Mouse (Mus musculus) midbrain, embryonic 12.5 days (tissue): ENCODE measurements around the gene Cgnl1. TPM values are rescaled to one million over a fixed set of nuclear protein-coding genes. Genes with fewer than 3 reads are reported as not detected.

Source experiments
- ATAC-seq: fragments of 200-750 bp; cut with Nextera tagmentation; 2 replicates; pipeline ENCODE4 v1.8.0; 2017; ENCODE audit warnings: low read depth, moderate TSS enrichment, moderate library complexity; ENCODE audit not compliant: low FRiP score
- H3K27ac ChIP-seq: fragments of 300-500 bp; sonication (generic); replicated peaks from 2 replicates; pipeline ENCODE4 v1.5.1; 2016; ENCODE audit warnings: mild to moderate bottlenecking
- H3K27me3 ChIP-seq: fragments of 300-500 bp; sonication (generic); 2 replicates; pipeline ENCODE4 v1.6.1; 2016; ENCODE audit warnings: mild to moderate bottlenecking
- H3K36me3 ChIP-seq: fragments of 300-500 bp; sonication (generic); 2 replicates; pipeline ENCODE4 v1.6.1; 2016
- H3K4me1 ChIP-seq: fragments of 300-500 bp; sonication (generic); 2 replicates; pipeline ENCODE4 v1.6.1; 2016
- H3K4me2 ChIP-seq: fragments of 300-500 bp; sonication (generic); replicated peaks from 2 replicates; pipeline ENCODE4 v1.6.1; 2016; ENCODE audit warnings: mild to moderate bottlenecking, moderate library complexity
- H3K4me3 ChIP-seq: fragments of 300-500 bp; sonication (generic); 2 replicates; pipeline ENCODE4 v1.5.1; 2016; ENCODE audit warnings: mild to moderate bottlenecking
- H3K9ac ChIP-seq: fragments of 300-500 bp; sonication (generic); replicated peaks from 2 replicates; pipeline ENCODE4 v1.6.1; 2016; ENCODE audit warnings: mild to moderate bottlenecking, moderate library complexity
- H3K9me3 ChIP-seq: fragments of 300-500 bp; sonication (generic); 2 replicates; pipeline ENCODE4 v1.6.1; 2016; ENCODE audit warnings: mild to moderate bottlenecking
- WGBS: fragments of 180-500 bp; shearing (Covaris S2); methylation state at CpG from one replicate; pipeline ENCODE4 v1.1.7; 2016; 5-methylcytosine and 5-hydroxymethylcytosine counted together
- polyA plus RNA-seq: library from polyadenylated mRNA; unstranded; fragments of >200 nt; fragmentation: Nextera tagmentation; extraction: Ambion mirVana; gene quantifications from 2 replicates; pipeline ENCODE4 v1.2.1, GENCODE M21; 2016

The Cgnl1 gene
- polyA plus RNA-seq, 1 experiment from 2014 or later = 7.0 TPM

- no peak overlapping the region for H3K9ac ChIP-seq
- WGBS = 89% methylated on average over 10 of the region's 10 CpGs
- no peaks in the 10 kb centered on the region for H3K36me3 ChIP-seq
- H3K4me1 ChIP-seq = no peaks in the 10 kb centered on the region
- H3K27me3 ChIP-seq = no peaks in the 10 kb centered on the region
- H3K4me3 ChIP-seq = no peak overlapping the region
- H3K9me3 ChIP-seq = no peaks in the 10 kb centered on the region
- ATAC-seq = no peak
- no peak overlapping the region for H3K4me2 ChIP-seq
- no peak overlapping the region for H3K27ac ChIP-seq
These were observed 60.6 kb downstream of the Cgnl1 start for GRCm38 (mm10) chr9:71710776-71711175.

DNA sequence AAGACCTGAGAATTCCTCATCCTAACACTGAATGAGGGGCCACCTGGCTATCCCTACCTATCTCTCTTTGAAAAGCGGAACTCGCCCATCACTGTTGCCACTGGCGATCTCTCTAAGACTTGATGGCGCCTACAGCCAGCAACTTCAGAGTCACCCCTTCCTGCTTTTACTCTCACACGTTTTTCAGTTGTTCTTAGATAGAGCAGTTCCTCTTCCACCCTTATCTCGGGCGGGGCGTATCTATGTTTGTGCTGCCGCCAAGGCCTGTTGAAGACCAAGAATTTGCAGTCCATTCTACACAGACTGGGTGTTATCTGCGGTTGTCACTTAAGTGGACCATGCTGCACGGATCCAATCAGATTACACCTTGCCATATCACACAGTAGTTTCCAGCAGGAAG is 62.2 kb downstream of the Cgnl1 start:
- Histone ChIP-seq H3K36me3 (no peaks in the 10 kb centered on the region), H3K4me3 (no peak overlapping the region), H3K9me3 (no peaks in the 10 kb centered on the region), H3K27me3 (no peaks in the 10 kb centered on the region), H3K4me2 (no peak overlapping the region), H3K9ac (no peak overlapping the region), H3K27ac (no peak overlapping the region), H3K4me1 (no peaks in the 10 kb centered on the region)
- WGBS = 86% methylated on average over 11 of the region's 11 CpGs
- no peak for ATAC-seq

DNA sequence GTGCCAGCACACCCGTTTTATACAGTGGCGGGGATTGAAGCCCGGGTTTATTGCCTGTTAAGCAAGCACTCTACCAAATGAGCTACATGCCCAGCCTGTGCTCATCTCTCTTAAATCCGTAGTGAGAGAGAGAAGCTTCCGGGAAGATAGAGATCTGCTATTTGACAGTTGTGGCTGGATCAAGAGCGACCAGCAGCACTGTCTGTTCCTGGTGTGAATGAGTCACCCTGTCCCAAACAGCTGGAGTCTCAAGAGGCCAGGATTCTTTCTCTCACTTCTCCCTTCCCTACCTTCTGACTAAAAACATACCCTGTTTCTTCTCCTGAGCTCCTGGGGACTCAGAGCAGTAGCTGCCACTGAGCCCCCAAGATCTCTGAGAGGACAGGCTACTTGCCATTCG is 63.4 kb downstream of the Cgnl1 start:
- Histone ChIP-seq H3K4me1 (no peaks in the 10 kb centered on the region), H3K9ac (no peak overlapping the region), H3K27me3 (no peaks in the 10 kb centered on the region), H3K4me3 (no peak overlapping the region), H3K9me3 (no peaks in the 10 kb centered on the region), H3K4me2 (no peak overlapping the region), H3K36me3 (no peaks in the 10 kb centered on the region), H3K27ac (no peak overlapping the region)
- ATAC-seq = no peak
- 85% methylated on average over 7 of the region's 7 CpGs for WGBS

DNA sequence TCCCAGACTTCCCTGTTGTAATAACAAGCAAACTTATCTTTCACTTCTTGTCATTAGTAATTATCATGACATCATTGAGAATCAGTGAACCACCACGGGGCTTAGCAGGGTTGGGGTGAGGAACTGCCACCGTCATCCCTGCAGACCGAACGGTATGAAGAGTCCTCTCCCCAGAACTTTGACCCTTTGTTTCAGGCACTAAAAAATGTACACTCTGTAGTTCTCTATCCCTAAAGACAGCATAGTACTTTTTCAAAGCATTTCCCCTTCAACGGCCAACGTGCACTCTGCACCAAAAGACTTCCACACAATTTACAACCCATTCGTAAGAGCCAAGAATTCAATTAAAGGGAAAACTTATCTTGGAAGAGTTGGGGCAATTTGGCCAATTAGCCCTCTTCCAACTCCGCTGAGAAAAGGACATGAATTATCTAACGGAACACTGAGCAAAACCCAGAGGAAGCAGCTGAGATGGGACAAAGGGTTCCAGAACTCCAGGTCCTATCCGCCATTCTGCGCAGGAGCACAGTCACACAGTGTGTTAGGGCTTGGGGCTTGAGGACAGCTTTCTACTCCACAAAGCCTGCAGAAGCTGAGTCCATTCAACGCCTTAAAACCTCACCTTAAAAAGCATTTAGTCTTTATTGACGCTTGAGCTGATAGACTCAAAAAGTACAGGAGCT is 66.9 kb downstream of the Cgnl1 start:
- Histone ChIP-seq H3K27ac (no peak overlapping the region), H3K9ac (no peak overlapping the region), H3K27me3 (no peaks in the 10 kb centered on the region), H3K4me2 (no peak overlapping the region), H3K4me1 (no peaks in the 10 kb centered on the region), H3K9me3 (no peaks in the 10 kb centered on the region), H3K4me3 (no peak overlapping the region), H3K36me3 (no peaks in the 10 kb centered on the region)
- ATAC-seq = no peak
- WGBS = 87% methylated on average over 13 of the region's 13 CpGs

DNA sequence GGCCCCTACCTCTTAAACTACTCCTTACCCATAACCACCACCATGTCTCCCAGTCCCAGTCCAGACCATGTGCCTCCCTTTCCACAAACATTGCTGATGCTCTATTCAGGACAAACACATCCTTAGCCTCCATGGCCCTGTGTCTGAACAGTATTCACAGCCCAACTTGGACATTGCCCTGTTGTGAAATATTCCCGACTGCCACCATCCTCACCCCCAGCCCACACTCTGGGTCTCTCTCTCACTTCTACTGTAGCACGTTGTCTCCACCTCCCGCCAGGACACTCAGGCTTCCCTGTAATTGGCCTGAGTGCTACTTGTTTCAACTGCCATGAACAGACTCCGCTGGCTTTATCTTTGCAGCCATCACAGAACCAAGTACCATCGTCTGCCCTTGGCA is 72.3 kb downstream of the Cgnl1 start:
- Histone ChIP-seq H3K27me3 (no peaks in the 10 kb centered on the region), H3K9ac (no peak overlapping the region), H3K27ac (no peak overlapping the region), H3K4me3 (no peak overlapping the region), H3K9me3 (no peaks in the 10 kb centered on the region), H3K4me1 (no peaks in the 10 kb centered on the region), H3K4me2 (no peak overlapping the region), H3K36me3 (no peaks in the 10 kb centered on the region)
- ATAC-seq = no peak
- 94% methylated on average over 5 of the region's 5 CpGs for WGBS

DNA sequence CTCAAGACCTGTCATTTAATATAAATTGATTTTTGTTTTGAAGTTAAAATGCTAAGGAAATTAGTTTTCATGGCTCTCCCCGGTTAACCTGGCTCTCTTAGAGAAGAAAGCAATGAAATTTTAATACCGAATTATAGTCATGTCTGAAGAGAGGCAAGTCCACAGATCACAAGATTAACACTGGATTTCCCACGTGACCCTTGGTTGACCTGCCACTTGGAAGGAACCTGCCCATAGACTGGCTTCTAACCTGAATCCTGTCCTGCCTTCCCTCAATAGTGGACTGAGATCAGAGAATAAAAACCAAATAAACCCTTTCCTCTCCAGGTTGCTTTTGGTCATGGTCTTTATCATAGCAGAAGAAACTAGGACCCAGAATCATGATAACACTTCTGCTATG is 73.3 kb downstream of the Cgnl1 start:
- no peak overlapping the region for H3K4me2 ChIP-seq
- WGBS = 84% methylated on average over 3 of the region's 3 CpGs
- H3K4me3 ChIP-seq = no peak overlapping the region
- H3K4me1 ChIP-seq = no peaks in the 10 kb centered on the region
- H3K27ac ChIP-seq = no peak overlapping the region
- H3K36me3 ChIP-seq = no peaks in the 10 kb centered on the region
- H3K27me3 ChIP-seq = no peaks in the 10 kb centered on the region
- ATAC-seq = no peak
- no peaks in the 10 kb centered on the region for H3K9me3 ChIP-seq
- no peak overlapping the region for H3K9ac ChIP-seq

- Histone ChIP-seq H3K4me3 (no peak overlapping the region), H3K9ac (no peak overlapping the region), H3K27ac (no peak overlapping the region), H3K4me2 (no peak overlapping the region), H3K9me3 (no peaks in the 10 kb centered on the region), H3K36me3 (no peaks in the 10 kb centered on the region), H3K27me3 (no peaks in the 10 kb centered on the region), H3K4me1 (no peaks in the 10 kb centered on the region)
- no peak for ATAC-seq
- 93% methylated on average over 2 of the region's 2 CpGs for WGBS
These were observed 74.2 kb downstream of the Cgnl1 start for GRCm38 (mm10) chr9:71697189-71697588.

GRCm38 (mm10) chr9:71696762-71697161 is 74.6 kb downstream of the Cgnl1 start:
- Histone ChIP-seq H3K9ac (no peak overlapping the region), H3K4me3 (no peak overlapping the region), H3K27ac (no peak overlapping the region), H3K36me3 (no peaks in the 10 kb centered on the region), H3K9me3 (no peaks in the 10 kb centered on the region), H3K27me3 (no peaks in the 10 kb centered on the region), H3K4me2 (no peak overlapping the region), H3K4me1 (no peaks in the 10 kb centered on the region)
- WGBS = 87% methylated on average over 6 of the region's 6 CpGs
- no peak for ATAC-seq

- no peak overlapping the region for H3K4me2 ChIP-seq
- H3K27ac ChIP-seq = no peak overlapping the region
- no peaks in the 10 kb centered on the region for H3K36me3 ChIP-seq
- no peaks in the 10 kb centered on the region for H3K4me1 ChIP-seq
- H3K9me3 ChIP-seq = no peaks in the 10 kb centered on the region
- no peak for ATAC-seq
- H3K9ac ChIP-seq = no peak overlapping the region
- no peaks in the 10 kb centered on the region for H3K27me3 ChIP-seq
- WGBS = 84% methylated on average over 3 of the region's 3 CpGs
- H3K4me3 ChIP-seq = no peak overlapping the region
These were observed 76.3 kb downstream of the Cgnl1 start for GRCm38 (mm10) chr9:71695133-71695532.

DNA sequence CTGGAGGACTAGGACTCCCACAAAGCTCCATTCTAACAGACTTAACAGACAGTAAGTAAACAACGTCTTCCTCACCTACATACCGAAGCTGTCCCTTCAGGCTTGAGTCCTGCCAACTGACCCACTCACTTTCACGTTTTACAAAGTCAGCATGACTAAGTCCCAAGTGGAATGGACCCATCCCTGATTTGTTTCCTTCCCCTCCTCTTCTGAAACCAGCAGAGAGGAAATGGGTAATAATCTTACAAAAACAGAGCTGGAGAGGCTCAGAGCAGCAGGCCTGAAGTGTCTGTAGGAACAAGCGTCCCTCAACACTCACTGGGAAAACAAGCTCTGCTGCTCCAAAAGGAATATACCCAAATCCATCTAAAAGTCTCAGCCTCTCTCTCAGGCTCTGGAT is 77.2 kb downstream of the Cgnl1 start:
- no peak for ATAC-seq
- Histone ChIP-seq H3K36me3 (no peaks in the 10 kb centered on the region), H3K27ac (no peak overlapping the region), H3K9me3 (no peaks in the 10 kb centered on the region), H3K9ac (no peak overlapping the region), H3K4me1 (no peaks in the 10 kb centered on the region), H3K27me3 (no peaks in the 10 kb centered on the region), H3K4me3 (no peak overlapping the region), H3K4me2 (no peak overlapping the region)
- 47% methylated on average over 4 of the region's 4 CpGs for WGBS

DNA sequence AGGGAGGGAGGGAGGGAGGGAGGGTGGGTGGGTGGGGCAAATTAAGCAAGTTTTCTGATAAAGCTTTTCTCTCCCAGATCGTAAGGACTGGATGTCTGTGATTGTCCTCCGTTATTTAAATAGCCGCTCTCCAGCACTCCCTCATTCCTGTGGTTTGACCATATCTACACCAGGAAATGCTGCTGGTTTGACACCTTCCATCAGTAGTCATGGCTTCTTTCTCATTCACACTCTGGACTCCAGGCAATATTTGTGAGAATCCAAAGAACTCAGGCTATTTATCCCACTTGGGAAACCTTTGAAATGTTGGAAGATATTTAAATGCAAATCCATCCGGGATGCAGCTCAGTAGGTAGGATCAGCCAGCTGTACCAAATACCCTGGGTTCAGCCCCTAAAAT is 77.6 kb downstream of the Cgnl1 start:
- Histone ChIP-seq H3K36me3 (no peaks in the 10 kb centered on the region), H3K9ac (no peak overlapping the region), H3K4me3 (no peak overlapping the region), H3K27ac (no peak overlapping the region), H3K4me2 (no peak overlapping the region), H3K9me3 (no peaks in the 10 kb centered on the region), H3K4me1 (no peaks in the 10 kb centered on the region), H3K27me3 (no peaks in the 10 kb centered on the region)
- no peak for ATAC-seq
- 47% methylated on average over 4 of the region's 4 CpGs for WGBS

GRCm38 (mm10) chr9:71692165-71692564 is 79.2 kb downstream of the Cgnl1 start:
- Histone ChIP-seq H3K4me2 (no peak overlapping the region), H3K4me3 (no peak overlapping the region), H3K27ac (no peak overlapping the region), H3K9ac (no peak overlapping the region), H3K4me1 (no peaks in the 10 kb centered on the region), H3K9me3 (no peaks in the 10 kb centered on the region), H3K36me3 (no peaks in the 10 kb centered on the region), H3K27me3 (no peaks in the 10 kb centered on the region)
- no peak for ATAC-seq
- 59% methylated on average over 7 of the region's 7 CpGs for WGBS

GRCm38 (mm10) chr9:71689369-71690073 is 81.9 kb downstream of the Cgnl1 start:
- Histone ChIP-seq H3K27me3 (no peaks in the 10 kb centered on the region), H3K27ac (no peak overlapping the region), H3K9me3 (no peaks in the 10 kb centered on the region), H3K4me2 (no peak overlapping the region), H3K4me1 (no peaks in the 10 kb centered on the region), H3K4me3 (no peak overlapping the region), H3K36me3 (no peaks in the 10 kb centered on the region), H3K9ac (no peak overlapping the region)
- no peak for ATAC-seq
- 81% methylated on average over 2 of the region's 2 CpGs for WGBS
